Mouse (Mus musculus): ENCODE data around the gene Anks1b. TPM values are rescaled to one million over a fixed set of nuclear protein-coding genes. Genes with fewer than 3 reads are reported as not detected.
A peak's percentile ranks its signal among the peaks of the same experiment; 100 is the strongest.

Gene Anks1b
- total and polyA plus RNA-seq, 2 experiments from 2014 or later: 105 to 342 TPM

DNA sequence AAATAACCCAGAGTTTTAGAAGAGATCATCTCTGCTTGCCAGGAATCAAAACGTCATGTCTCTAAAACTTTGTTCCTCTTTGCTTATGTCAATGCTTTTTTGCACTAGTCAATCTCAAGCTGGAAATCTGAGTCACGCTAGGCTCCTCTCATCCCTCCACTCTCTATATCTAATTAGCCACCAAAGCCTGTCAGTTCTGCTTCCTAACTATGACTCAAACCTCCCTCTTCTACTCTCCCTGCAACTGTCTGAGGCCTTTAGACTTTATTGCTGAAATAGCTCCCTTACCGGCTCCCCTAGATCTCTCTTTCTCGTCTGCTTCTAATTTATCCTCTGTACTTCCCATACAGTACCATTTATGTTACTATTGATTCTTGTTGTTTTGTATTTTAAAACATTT lies 456.5 kb downstream of the Anks1b start:
- no peak for ATAC-seq (ENCODE audit: low FRiP score)
- whole genome bisulfite sequencing: 95% methylated on average over 4 of the region's 4 CpGs
- Histone ChIP-seq H3K4me1 (ENCODE audit: insufficient read depth, low read length) (no peaks in the 10 kb centered on the region), H3K36me3 (ENCODE audit: insufficient read depth, low read length) (no peaks in the 10 kb centered on the region), H3K9ac (replicated peaks; ENCODE audit: low read length, poor library complexity, severe bottlenecking) (no peak overlapping the region), H3K4me2 (ENCODE audit: low read depth, low read length, poor library complexity, severe bottlenecking) (no peak overlapping the region), H3K9me3 (ENCODE audit: low read length) (no peaks in the 10 kb centered on the region), H3K27me3 (ENCODE audit: insufficient read depth, low read length) (no peaks in the 10 kb centered on the region), H3K4me3 (ENCODE audit: low read depth, low read length) (no peak overlapping the region), H3K27ac (ENCODE audit: low read depth, low read length) (no peak overlapping the region)
- TF ChIP-seq CTCF (IDR thresholded peaks at IDR 0.05): no peak
- DNase-seq (ENCODE audit: low spot score): no peak

DNA sequence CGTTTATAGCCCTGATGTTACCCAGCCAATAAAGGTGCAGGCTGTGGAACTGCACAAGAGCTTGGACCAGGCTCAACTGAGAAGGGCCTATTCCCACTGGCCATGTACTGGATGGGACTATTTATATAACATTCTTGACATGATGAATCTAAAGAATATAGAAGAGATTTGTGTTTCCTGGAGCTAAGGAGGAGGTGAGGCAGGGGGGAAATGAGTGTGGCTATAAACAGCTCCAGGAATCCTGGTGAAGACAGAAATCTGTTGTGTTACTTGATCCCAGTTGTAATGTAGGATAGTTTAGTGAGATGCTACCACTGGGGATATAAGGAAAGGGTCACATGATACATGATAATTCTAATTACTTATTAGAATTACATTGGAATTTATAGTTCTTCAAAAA lies 472.1 kb downstream of the Anks1b start:
- 89% methylated on average over 1 of the region's 1 CpGs for WGBS

DNA sequence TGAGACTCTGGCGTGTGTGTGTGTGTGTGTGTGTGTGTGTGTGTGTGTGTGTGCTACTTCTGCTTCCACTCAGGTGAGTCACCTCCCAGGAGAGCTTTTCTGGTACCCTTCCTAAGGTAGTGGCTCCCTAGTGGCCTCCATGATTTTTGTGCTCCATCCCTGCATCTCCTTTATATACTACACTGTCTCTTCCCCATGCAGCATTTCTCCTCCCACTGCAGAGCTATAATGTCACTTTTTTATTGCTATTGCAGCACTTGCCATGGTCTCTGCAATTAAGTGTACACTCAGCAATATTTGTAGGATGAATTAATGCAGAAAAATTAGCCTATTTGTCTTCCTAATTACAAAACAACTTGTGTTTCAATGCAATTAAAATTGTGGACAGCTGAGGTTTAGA lies 482.9 kb downstream of the Anks1b start:
- no CpG with 5 or more reads among the region's 1 CpGs for WGBS
- H3K27ac ChIP-seq (ENCODE audit: low read depth, low read length): no peak overlapping the region
- no peak overlapping the region for H3K4me2 ChIP-seq (ENCODE audit: low read depth, low read length, poor library complexity, severe bottlenecking)
- H3K27me3 ChIP-seq (ENCODE audit: insufficient read depth, low read length): no peaks in the 10 kb centered on the region
- no peak for TF ChIP-seq CTCF (IDR thresholded peaks at IDR 0.05)
- DNase-seq (ENCODE audit: low spot score) (no peak), ATAC-seq (ENCODE audit: low FRiP score) (no peak)
- H3K4me1 ChIP-seq (ENCODE audit: insufficient read depth, low read length): no peaks in the 10 kb centered on the region
- no peaks in the 10 kb centered on the region for H3K9me3 ChIP-seq (ENCODE audit: low read length)
- no peak overlapping the region for H3K4me3 ChIP-seq (ENCODE audit: low read depth, low read length)
- no peak overlapping the region for H3K9ac ChIP-seq (replicated peaks; ENCODE audit: low read length, poor library complexity, severe bottlenecking)
- no peaks in the 10 kb centered on the region for H3K36me3 ChIP-seq (ENCODE audit: insufficient read depth, low read length)

More for the DNA sequence above, 472.1 kb downstream of the Anks1b start:
- Histone ChIP-seq H3K27me3 (ENCODE audit: insufficient read depth, low read length) (no peaks in the 10 kb centered on the region), H3K9ac (replicated peaks; ENCODE audit: low read length, poor library complexity, severe bottlenecking) (no peak overlapping the region), H3K27ac (ENCODE audit: low read depth, low read length) (no peak overlapping the region), H3K4me2 (ENCODE audit: low read depth, low read length, poor library complexity, severe bottlenecking) (no peak overlapping the region), H3K4me1 (ENCODE audit: insufficient read depth, low read length) (no peaks in the 10 kb centered on the region), H3K9me3 (ENCODE audit: low read length) (no peaks in the 10 kb centered on the region), H3K36me3 (ENCODE audit: insufficient read depth, low read length) (no peaks in the 10 kb centered on the region), H3K4me3 (ENCODE audit: low read depth, low read length) (no peak overlapping the region)
- DNase-seq (ENCODE audit: low spot score) (no peak), ATAC-seq (ENCODE audit: low FRiP score) (no peak)
- no peak for TF ChIP-seq CTCF (IDR thresholded peaks at IDR 0.05)

DNA sequence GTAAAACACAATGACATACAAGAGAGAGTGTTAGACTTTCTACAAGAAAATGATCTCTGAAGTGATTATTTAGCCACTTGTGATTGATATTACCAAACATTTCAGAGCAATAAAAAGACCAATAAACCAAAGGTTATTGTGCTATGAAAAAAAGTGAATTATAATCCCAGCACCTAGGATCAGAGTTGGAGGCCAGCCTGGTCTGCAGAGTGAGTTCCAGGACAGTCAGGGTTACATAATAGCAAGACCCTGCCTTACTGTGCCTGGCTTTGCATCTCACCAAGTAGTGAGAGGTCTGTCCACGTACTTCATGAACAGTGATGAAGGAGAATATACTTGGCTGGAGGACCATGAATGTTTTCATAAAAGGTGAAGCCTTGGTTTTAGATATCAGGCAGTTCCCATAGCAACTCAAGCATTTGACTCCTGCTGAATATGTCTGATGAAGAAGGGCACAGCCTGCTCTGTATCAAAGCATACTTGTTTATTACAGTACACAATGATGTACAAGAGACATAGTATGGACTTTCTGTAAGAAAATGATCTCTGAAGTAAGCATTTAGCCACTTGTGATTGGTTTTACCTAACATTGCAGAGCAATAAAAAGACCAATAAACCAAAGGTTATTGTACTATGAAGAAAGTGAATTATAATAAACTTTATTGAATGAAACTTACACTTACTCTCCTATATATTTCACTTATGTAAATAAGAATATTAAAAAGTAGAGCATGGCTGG lies 484.0 kb downstream of the Anks1b start:
- Histone ChIP-seq H3K27me3 (ENCODE audit: insufficient read depth, low read length) (no peaks in the 10 kb centered on the region), H3K4me1 (ENCODE audit: insufficient read depth, low read length) (no peaks in the 10 kb centered on the region), H3K9me3 (ENCODE audit: low read length) (no peaks in the 10 kb centered on the region), H3K4me2 (ENCODE audit: low read depth, low read length, poor library complexity, severe bottlenecking) (no peak overlapping the region), H3K27ac (ENCODE audit: low read depth, low read length) (no peak overlapping the region), H3K9ac (replicated peaks; ENCODE audit: low read length, poor library complexity, severe bottlenecking) (no peak overlapping the region), H3K36me3 (ENCODE audit: insufficient read depth, low read length) (no peaks in the 10 kb centered on the region), H3K4me3 (ENCODE audit: low read depth, low read length) (no peak overlapping the region)
- no peak for ATAC-seq (ENCODE audit: low FRiP score)
- no peak for TF ChIP-seq CTCF (IDR thresholded peaks at IDR 0.05)
- WGBS: 48% methylated on average over 1 of the region's 1 CpGs
- no peak for DNase-seq (ENCODE audit: low spot score)

DNA sequence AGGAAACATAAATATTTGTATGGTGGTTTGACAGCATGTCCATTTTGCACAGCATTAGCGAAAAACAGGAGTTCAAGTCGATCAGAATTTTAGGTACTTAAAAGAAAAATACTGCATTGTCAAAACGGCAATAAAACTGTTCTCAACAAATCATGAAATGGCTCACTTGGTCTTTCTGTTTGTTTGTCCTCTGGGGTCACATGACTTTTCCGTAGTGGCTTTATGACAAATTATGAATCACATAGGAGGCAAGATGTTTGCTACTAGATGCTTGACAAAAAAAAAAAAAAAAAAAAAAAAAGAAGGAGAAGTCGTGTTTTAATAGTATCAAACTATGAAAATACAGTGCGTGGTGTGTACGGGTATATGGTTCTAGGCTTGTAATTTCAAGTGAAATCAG lies 495.7 kb downstream of the Anks1b start:
- ATAC-seq (ENCODE audit: low FRiP score) (no peak), DNase-seq (ENCODE audit: low spot score) (no peak)
- WGBS: 92% methylated on average over 7 of the region's 7 CpGs
- H3K9me3 ChIP-seq (ENCODE audit: low read length): no peaks in the 10 kb centered on the region
- H3K9ac ChIP-seq (replicated peaks; ENCODE audit: low read length, poor library complexity, severe bottlenecking): no peak overlapping the region
- no peak overlapping the region for H3K4me2 ChIP-seq (ENCODE audit: low read depth, low read length, poor library complexity, severe bottlenecking)
- no peaks in the 10 kb centered on the region for H3K4me1 ChIP-seq (ENCODE audit: insufficient read depth, low read length)
- TF ChIP-seq CTCF (IDR thresholded peaks at IDR 0.05): no peak
- H3K36me3 ChIP-seq (ENCODE audit: insufficient read depth, low read length): no peaks in the 10 kb centered on the region
- H3K4me3 ChIP-seq (ENCODE audit: low read depth, low read length): no peak overlapping the region
- H3K27me3 ChIP-seq (ENCODE audit: insufficient read depth, low read length): no peaks in the 10 kb centered on the region
- H3K27ac ChIP-seq (ENCODE audit: low read depth, low read length): no peak overlapping the region

DNA sequence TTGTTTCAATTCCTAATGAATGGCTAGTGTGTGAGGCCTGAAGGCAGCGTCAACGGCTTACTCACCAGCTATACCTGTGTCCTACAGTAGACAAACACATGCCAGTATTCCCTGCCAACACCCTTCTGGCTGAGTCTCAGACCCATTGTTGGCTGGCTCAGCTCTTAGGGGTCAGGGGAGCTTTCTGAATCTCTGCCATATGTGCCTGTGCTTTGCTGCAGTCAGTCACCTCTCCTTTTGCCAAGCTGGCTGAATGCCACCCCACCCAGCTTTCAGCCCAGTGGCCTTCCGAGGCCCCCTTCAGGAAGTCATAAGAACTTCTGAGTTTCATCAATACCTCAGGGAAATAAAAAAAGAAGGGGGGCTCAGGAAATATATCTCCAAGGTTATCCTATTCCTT lies 497.4 kb downstream of the Anks1b start:
- no peaks in the 10 kb centered on the region for H3K36me3 ChIP-seq (ENCODE audit: insufficient read depth, low read length)
- no peak overlapping the region for H3K9ac ChIP-seq (replicated peaks; ENCODE audit: low read length, poor library complexity, severe bottlenecking)
- H3K4me3 ChIP-seq (ENCODE audit: low read depth, low read length): no peak overlapping the region
- DNase-seq (ENCODE audit: low spot score) (peak; percentile 81), ATAC-seq (ENCODE audit: low FRiP score) (0 out of 2 replicates have a peak, but pooled peaks have one; percentile 63)
- H3K9me3 ChIP-seq (ENCODE audit: low read length): no peaks in the 10 kb centered on the region
- WGBS: 77% methylated on average over 3 of the region's 3 CpGs
- H3K4me1 ChIP-seq (ENCODE audit: insufficient read depth, low read length): no peaks in the 10 kb centered on the region
- TF ChIP-seq CTCF (IDR thresholded peaks at IDR 0.05): peak; percentile 33
- no peaks in the 10 kb centered on the region for H3K27me3 ChIP-seq (ENCODE audit: insufficient read depth, low read length)
- no peak overlapping the region for H3K4me2 ChIP-seq (ENCODE audit: low read depth, low read length, poor library complexity, severe bottlenecking)
- H3K27ac ChIP-seq (ENCODE audit: low read depth, low read length): no peak overlapping the region

All from midbrain, postnatal 0 days (tissue).